Mouse (Mus musculus): ENCODE results near the gene Nol10. TPM values are rescaled to one million over a fixed set of nuclear protein-coding genes. Genes with fewer than 3 reads are reported as not detected.
"Not testable (repeated sequence)": the region's sequence is repeated elsewhere in the genome, so short reads cannot be mapped to it uniquely, and the experiment has no call there.

The Nol10 gene
- polyA plus RNA-seq, 1 experiment from 2014 or later: 22.2 TPM

DNA sequence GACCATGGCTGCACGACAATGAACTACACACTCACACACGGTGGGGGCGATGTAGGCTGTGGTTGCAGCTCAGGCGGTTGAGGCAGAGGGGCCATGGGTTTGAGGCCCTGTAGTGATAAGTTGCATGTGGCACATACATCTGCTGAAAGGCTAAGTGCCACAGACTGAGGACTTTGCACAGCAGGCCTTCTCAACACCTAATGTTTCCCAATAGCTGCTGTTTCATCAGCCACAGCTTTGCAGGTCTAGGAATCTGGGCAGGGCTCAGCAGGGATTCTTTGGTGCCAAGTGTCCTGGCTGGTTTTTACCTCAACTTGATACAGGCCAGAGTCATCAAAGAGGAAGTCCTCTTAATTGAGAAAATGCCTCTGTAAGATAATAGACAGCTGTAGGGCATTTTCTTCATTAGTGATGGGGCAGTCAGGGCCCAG lies 101.4 kb downstream of the Nol10 start:
- Histone ChIP-seq H3K27ac (replicated peaks) (no peak overlapping the region), H3K9me3 (no peaks in the 10 kb centered on the region), H3K4me2 (replicated peaks) (no peak overlapping the region), H3K4me3 (no peak overlapping the region), H3K36me3 (no peaks in the 10 kb centered on the region), H3K4me1 (no peaks in the 10 kb centered on the region), H3K27me3 (no peaks in the 10 kb centered on the region), H3K9ac (replicated peaks) (no peak overlapping the region)
- WGBS: 94% methylated on average over 4 of the region's 4 CpGs
- ATAC-seq (replicated peaks): no peak

DNA sequence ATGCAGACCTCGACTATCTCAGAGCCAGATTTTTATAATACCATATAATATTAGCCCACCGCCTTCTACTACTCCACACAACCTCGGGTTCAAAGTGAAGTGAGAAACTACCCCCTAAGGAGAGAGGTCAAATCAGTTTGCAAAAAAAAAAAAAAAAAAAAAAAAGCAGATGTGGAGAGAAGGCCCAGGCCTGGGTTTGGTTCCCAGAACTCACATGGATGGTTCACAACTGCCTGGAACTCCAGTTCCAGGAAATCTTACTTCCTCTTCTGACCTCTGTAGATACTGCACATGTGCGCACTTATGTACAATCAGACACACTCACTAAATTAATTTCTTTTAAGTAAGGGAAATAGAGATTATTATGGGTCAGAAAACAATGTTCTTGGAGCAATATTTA lies 102.2 kb downstream of the Nol10 start:
- Histone ChIP-seq H3K36me3 (no peaks in the 10 kb centered on the region), H3K27me3 (no peaks in the 10 kb centered on the region), H3K4me1 (no peaks in the 10 kb centered on the region), H3K9ac (replicated peaks) (no peak overlapping the region), H3K9me3 (no peaks in the 10 kb centered on the region), H3K4me2 (replicated peaks) (no peak overlapping the region), H3K4me3 (no peak overlapping the region), H3K27ac (replicated peaks) (no peak overlapping the region)
- ATAC-seq (replicated peaks): no peak
- WGBS: 83% methylated on average over 4 of the region's 4 CpGs

DNA sequence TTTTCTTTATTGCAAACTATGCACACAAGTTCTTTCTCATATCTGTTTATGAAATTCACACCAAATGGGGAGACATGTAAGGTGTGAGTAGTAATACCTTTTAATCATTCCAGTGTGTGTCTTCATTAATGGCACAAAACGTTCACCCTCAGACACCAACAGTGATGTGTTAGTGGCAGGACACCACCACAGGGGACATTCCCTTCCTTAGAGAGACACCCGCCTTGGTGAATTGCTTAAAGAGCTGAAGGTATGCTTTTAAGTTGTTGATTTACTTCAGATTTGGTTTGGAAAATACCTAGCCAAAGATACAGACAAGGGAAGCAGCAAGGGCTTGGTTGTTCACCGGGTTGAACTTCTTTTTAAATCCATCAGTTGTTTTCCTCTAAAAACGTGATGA lies 102.7 kb downstream of the Nol10 start:
- Histone ChIP-seq H3K9ac (replicated peaks) (no peak overlapping the region), H3K27ac (replicated peaks) (no peak overlapping the region), H3K27me3 (no peaks in the 10 kb centered on the region), H3K4me1 (no peaks in the 10 kb centered on the region), H3K4me3 (no peak overlapping the region), H3K36me3 (no peaks in the 10 kb centered on the region), H3K4me2 (replicated peaks) (no peak overlapping the region), H3K9me3 (no peaks in the 10 kb centered on the region)
- no peak for ATAC-seq (replicated peaks)
- WGBS: 63% methylated on average over 4 of the region's 4 CpGs

DNA sequence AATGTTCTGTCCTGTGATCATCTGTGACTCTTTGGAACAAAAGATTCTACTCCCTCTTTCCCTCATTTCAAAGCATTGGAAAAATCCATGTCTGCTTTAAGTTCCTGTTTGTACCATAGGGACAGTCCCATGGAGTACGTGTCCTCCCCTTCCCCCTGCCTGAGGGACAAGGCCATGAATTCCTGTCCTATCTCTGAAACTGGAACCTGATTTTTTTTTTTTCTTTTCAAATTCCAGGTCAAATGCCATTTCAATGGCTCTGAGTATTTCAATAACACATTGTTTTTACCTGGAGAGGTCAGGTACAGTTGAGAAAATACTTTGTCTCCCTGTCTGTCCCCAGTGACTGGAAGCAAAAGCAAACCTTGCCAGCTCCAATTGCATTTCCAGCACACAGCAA lies 104.0 kb downstream of the Nol10 start:
- Histone ChIP-seq H3K4me1 (no peaks in the 10 kb centered on the region), H3K4me2 (replicated peaks) (no peak overlapping the region), H3K9me3 (no peaks in the 10 kb centered on the region), H3K9ac (replicated peaks) (no peak overlapping the region), H3K27ac (replicated peaks) (no peak overlapping the region), H3K4me3 (no peak overlapping the region), H3K36me3 (no peaks in the 10 kb centered on the region), H3K27me3 (no peaks in the 10 kb centered on the region)
- no peak for ATAC-seq (replicated peaks)
- 72% methylated on average over 1 of the region's 1 CpGs for WGBS

DNA sequence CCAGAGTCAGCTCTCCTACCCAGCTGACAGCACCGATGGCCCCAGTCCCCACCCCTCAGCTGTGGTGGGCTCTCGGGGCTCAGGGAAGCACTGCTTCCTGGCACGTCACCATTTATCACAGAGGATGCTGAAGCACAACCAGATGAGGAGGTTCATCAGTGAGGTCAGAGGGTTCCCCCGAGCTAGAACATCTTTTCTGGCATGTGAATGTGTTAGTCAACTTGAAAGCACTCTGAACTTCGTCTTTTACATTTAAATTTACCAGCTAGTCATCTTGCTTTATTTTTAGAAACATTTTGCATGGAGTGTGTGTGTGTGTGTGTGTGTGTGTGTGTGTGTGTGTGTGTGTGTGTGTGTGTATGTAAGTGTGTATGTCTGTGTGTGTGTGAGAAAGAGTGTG lies 105.7 kb downstream of the Nol10 start:
- ATAC-seq (replicated peaks): no peak
- H3K27me3 ChIP-seq: no peaks in the 10 kb centered on the region
- 76% methylated on average over 5 of the region's 5 CpGs for WGBS
- H3K4me3 ChIP-seq: no peak overlapping the region
- H3K4me2 ChIP-seq (replicated peaks): no peak overlapping the region
- H3K27ac ChIP-seq (replicated peaks): no peak overlapping the region
- no peaks in the 10 kb centered on the region for H3K36me3 ChIP-seq
- H3K4me1 ChIP-seq: no peaks in the 10 kb centered on the region
- H3K9me3 ChIP-seq: no peaks in the 10 kb centered on the region
- H3K9ac ChIP-seq (replicated peaks): no peak overlapping the region

DNA sequence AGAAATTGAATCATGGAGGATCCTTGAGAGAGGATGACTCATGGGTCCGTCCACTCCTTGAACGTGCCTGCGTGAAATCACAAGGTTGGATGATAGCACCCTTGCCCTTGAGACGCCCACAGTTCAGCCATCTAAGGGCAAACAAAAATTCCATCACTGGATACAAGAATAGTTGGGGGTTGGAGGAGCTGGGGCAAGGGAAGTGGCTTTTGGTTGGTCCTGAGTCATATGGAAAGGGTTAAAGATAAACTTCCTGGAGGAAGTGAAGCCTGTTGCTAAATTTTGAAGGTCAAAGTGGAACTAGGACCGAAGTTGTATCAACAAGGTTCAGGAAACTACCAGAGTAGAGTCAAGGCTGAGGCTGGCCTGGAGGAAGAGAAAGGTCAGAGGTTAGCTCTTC lies 106.8 kb downstream of the Nol10 start:
- Histone ChIP-seq H3K4me3 (no peak overlapping the region), H3K27me3 (no peaks in the 10 kb centered on the region), H3K27ac (replicated peaks) (no peak overlapping the region), H3K36me3 (no peaks in the 10 kb centered on the region), H3K9me3 (no peaks in the 10 kb centered on the region), H3K4me2 (replicated peaks) (no peak overlapping the region), H3K9ac (replicated peaks) (no peak overlapping the region), H3K4me1 (no peaks in the 10 kb centered on the region)
- WGBS: 85% methylated on average over 5 of the region's 5 CpGs
- no peak for ATAC-seq (replicated peaks)

DNA sequence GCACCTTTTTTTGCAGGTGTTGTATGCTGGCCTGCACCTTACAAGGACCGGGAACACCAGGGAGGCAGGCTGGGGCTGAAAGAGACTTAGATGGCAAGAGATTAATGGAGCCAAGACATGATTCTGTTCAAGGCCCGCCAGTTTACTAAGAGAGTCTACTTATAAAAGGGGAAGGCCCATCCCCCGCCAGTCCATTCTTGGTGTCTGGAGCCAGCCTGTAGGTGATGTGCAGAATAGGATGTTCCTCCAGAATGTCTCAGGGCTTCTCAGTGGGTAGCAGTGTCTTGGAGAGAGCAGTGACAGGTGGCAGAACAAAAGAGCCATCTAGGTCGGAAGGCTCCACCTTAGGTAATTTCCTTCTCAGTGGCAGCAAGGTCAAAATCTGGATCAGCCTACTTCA lies 111.0 kb downstream of the Nol10 start:
- not testable (repeated sequence) for H3K4me3 ChIP-seq; H3K27me3 ChIP-seq; H3K9ac ChIP-seq (replicated peaks); H3K4me1 ChIP-seq; H3K9me3 ChIP-seq; H3K27ac ChIP-seq (replicated peaks); H3K36me3 ChIP-seq; H3K4me2 ChIP-seq (replicated peaks); ATAC-seq (replicated peaks)
- 89% methylated on average over 4 of the region's 4 CpGs for WGBS

DNA sequence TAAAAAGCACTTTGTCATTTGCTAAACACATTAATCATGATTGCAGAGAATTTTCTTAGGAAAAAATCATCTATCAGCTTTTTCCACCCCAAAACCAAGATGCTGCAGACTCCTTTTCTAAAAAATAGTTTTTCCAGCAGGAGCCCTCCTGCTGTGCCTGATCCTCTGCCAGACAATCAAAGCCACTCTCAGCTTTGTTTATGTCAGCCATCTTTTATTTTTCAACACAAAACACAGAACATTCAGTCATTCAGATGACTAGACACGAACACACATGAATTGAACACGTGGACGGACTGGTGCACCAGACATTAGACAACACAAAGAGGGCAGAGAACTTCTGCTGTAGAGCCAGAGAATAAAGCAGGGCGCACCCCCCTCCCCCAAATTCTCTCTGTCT lies 115.4 kb downstream of the Nol10 start:
- no peak for ATAC-seq (replicated peaks)
- WGBS: 37% methylated on average over 4 of the region's 4 CpGs

DNA sequence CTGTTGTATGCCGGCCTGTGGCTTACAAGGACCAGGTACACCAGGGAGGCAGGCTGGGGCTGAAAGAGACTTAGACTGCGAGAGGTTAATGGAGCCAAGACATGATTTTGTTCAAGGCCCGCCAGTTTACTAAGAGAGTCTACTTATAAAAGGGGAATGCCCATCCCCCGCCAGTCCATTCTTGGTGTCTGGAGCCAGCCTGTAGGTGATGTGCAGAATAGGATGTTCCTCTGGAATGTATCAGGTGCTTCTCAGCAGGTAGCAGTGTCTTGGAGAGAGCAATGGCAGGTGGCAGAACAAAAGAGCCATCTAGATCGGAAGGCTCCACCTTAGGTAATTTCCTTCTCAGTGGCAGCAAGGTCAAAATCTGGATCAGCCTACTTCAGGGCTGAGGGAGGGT lies 116.3 kb downstream of the Nol10 start:
- H3K4me1 ChIP-seq; H3K4me3 ChIP-seq; H3K9me3 ChIP-seq; H3K9ac ChIP-seq (replicated peaks); H3K36me3 ChIP-seq; H3K27ac ChIP-seq (replicated peaks); H3K4me2 ChIP-seq (replicated peaks); H3K27me3 ChIP-seq; ATAC-seq (replicated peaks): not testable (repeated sequence)
- WGBS: 75% methylated on average over 5 of the region's 5 CpGs

More for the DNA sequence above, 115.4 kb downstream of the Nol10 start:
- Histone ChIP-seq H3K9ac (replicated peaks) (no peak overlapping the region), H3K4me3 (no peak overlapping the region), H3K9me3 (no peaks in the 10 kb centered on the region), H3K4me1 (no peaks in the 10 kb centered on the region), H3K4me2 (replicated peaks) (no peak overlapping the region), H3K36me3 (no peaks in the 10 kb centered on the region), H3K27ac (replicated peaks) (no peak overlapping the region), H3K27me3 (no peaks in the 10 kb centered on the region)

DNA sequence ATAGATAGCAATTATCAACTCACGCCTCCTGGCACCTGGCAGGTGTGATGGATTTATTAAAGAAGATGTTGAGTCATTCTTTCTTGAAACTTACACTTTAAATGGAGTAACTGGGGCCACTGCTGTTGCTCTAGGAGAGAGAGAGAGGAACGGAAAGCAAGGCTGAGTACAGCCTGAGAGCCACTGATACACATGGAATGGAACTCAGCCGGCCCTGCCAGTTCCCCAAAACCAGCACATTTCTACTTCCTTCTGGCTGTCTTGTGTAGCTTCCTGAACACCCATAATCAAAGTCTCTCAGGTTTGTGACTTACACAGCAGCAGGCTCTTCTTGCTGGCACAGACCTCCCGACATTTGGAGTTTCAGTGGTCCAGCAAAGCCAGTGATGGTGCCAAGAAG lies 118.5 kb downstream of the Nol10 start:
- no peak overlapping the region for H3K4me3 ChIP-seq
- no peak overlapping the region for H3K9ac ChIP-seq (replicated peaks)
- no peak overlapping the region for H3K27ac ChIP-seq (replicated peaks)
- H3K4me1 ChIP-seq: no peaks in the 10 kb centered on the region
- H3K27me3 ChIP-seq: no peaks in the 10 kb centered on the region
- no peak for ATAC-seq (replicated peaks)
- WGBS: 87% methylated on average over 4 of the region's 4 CpGs
- no peak overlapping the region for H3K4me2 ChIP-seq (replicated peaks)
- no peaks in the 10 kb centered on the region for H3K9me3 ChIP-seq
- no peaks in the 10 kb centered on the region for H3K36me3 ChIP-seq

DNA sequence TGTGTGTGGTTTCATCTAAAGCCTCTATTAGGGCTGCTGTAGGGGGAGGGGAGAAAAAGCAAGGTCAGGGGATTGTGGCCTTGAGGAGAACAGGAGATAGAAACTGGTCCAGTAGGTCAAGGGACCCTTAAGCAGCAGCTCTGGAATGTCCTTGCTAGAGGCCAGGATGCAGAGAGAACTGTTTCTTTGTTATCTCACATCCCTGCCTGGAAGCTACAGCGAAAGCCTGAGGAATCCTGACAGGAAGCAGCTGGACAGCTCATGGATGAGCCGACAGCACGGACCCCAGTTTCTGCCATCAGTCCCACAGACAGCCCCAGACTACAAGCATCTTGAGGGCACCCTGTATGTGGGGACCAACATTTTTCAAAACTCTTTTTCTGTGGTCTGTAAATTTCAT lies 120.1 kb downstream of the Nol10 start:
- no peak overlapping the region for H3K4me2 ChIP-seq (replicated peaks)
- no peaks in the 10 kb centered on the region for H3K27me3 ChIP-seq
- H3K4me3 ChIP-seq: no peak overlapping the region
- no peak overlapping the region for H3K9ac ChIP-seq (replicated peaks)
- no peak overlapping the region for H3K27ac ChIP-seq (replicated peaks)
- H3K4me1 ChIP-seq: no peaks in the 10 kb centered on the region
- no peaks in the 10 kb centered on the region for H3K36me3 ChIP-seq
- WGBS: 81% methylated on average over 3 of the region's 3 CpGs
- H3K9me3 ChIP-seq: no peaks in the 10 kb centered on the region
- no peak for ATAC-seq (replicated peaks)

DNA sequence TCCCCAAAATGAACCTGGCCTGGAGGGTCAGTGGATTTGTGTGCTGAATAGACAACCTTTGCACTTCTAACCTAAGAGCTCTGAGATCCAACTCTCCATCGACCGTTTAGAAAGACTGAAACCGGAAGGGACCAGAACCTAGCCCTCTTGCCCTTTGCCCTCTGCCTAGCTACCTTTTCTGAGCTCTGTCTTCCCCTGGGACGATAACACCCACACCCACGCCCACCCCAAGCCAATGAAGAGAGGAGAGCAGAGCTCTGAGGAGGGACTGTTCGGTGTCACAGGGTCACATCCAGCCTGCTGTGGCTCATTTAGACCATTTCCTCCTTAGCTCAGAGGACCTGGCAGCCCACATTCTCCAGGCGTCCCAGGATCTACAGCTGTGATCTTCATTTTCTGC lies 121.6 kb downstream of the Nol10 start:
- 79% methylated on average over 7 of the region's 7 CpGs for WGBS
- no peaks in the 10 kb centered on the region for H3K9me3 ChIP-seq
- H3K9ac ChIP-seq (replicated peaks): no peak overlapping the region
- no peaks in the 10 kb centered on the region for H3K27me3 ChIP-seq
- ATAC-seq (replicated peaks): no peak
- no peak overlapping the region for H3K27ac ChIP-seq (replicated peaks)
- no peak overlapping the region for H3K4me3 ChIP-seq
- H3K36me3 ChIP-seq: no peaks in the 10 kb centered on the region
- H3K4me1 ChIP-seq: no peaks in the 10 kb centered on the region
- no peak overlapping the region for H3K4me2 ChIP-seq (replicated peaks)

DNA sequence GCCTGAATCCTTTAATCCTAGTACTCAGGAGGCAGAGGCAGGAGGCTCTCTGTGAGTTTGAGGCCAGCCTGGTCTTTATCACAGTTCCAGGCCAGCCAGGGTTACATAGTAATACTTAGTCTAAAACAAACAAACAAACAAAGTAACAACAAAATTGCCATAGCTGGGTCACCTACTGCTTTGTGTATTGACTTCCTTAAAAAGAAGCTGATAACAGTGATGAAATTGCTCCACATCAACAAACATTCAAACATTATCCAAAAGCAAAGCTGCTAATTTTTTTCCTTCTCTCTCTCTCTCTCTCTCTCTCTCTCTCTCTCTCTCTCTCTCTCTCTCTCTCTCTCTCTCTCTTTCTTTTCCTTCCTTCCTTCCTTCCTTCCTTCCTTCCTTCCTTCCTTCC lies 122.3 kb downstream of the Nol10 start:
- ATAC-seq (replicated peaks); H3K4me3 ChIP-seq; H3K36me3 ChIP-seq; H3K4me2 ChIP-seq (replicated peaks); H3K27ac ChIP-seq (replicated peaks); H3K9me3 ChIP-seq; H3K9ac ChIP-seq (replicated peaks); H3K4me1 ChIP-seq; H3K27me3 ChIP-seq: not testable (repeated sequence)

DNA sequence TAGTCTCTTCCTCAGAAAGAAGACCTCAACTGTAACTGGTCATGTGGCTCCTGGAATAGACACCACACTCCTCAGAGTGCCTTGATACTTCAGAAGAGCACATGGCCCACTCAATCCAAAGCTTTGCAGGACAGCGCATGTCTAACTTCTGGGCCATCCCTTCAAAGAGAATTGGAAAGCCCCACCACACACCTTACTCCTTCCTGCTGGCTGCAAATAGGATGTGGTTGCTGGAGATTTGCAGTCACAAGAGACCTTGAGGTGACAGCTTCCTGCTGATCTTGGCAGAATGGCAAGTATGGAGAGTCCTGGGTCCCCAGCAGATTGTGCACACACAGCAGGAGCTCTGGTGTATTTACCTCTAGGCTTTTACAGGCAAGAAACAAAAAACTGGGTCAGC lies 123.1 kb downstream of the Nol10 start:
- no peaks in the 10 kb centered on the region for H3K4me1 ChIP-seq
- no peak overlapping the region for H3K4me3 ChIP-seq
- ATAC-seq (replicated peaks): no peak
- no peak overlapping the region for H3K27ac ChIP-seq (replicated peaks)
- H3K27me3 ChIP-seq: no peaks in the 10 kb centered on the region
- H3K9me3 ChIP-seq: no peaks in the 10 kb centered on the region
- no peak overlapping the region for H3K9ac ChIP-seq (replicated peaks)
- no peaks in the 10 kb centered on the region for H3K36me3 ChIP-seq
- H3K4me2 ChIP-seq (replicated peaks): no peak overlapping the region
- 94% methylated on average over 1 of the region's 1 CpGs for WGBS
